Mouse (Mus musculus): Measurements from ENCODE around the gene Steap3. TPM values are rescaled to one million over a fixed set of nuclear protein-coding genes. Genes with fewer than 3 reads are reported as not detected.
A peak's percentile ranks its signal among the peaks of the same experiment; 100 is the strongest.

The Steap3 gene
- polyA plus RNA-seq, 1 experiment from 2014 or later = 4.6 TPM

DNA sequence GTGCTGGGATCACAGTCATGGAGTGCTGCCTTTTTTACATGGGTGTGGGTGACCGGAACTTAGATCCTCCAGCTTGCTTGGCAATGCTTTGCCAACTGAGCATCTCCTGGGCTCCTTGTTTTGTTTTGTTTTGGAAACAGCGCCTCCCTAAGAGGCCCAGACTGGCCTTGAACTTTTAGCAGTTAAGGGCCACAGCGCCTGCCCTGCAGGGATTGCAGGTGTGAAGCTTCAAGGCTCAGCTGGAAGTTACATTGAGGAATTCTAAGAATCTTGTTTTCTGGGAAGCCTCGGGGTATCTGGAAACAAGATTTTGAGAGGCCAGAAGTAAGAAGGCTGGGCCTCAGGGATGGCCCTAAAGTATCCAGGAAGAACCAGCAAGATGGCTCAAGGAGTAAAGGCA, 6.0 kb downstream of the Steap3 start:
- Histone ChIP-seq H3K4me3 (replicated peaks; ENCODE audit: low read depth, low read length) (no peak overlapping the region), H3K4me1 (replicated peaks; ENCODE audit: insufficient read depth, low read length) (no peaks in the 10 kb centered on the region), H3K36me3 (ENCODE audit: insufficient read depth, low read length) (no peaks in the 10 kb centered on the region), H3K4me2 (ENCODE audit: low read length) (no peak overlapping the region), H3K27me3 (ENCODE audit: insufficient read depth, low read length) (no peaks in the 10 kb centered on the region), H3K9ac (ENCODE audit: low read depth, low read length) (no peak overlapping the region), H3K27ac (no peak overlapping the region), H3K9me3 (replicated peaks; ENCODE audit: low read length) (no peaks in the 10 kb centered on the region)
- DNase-seq (ENCODE audit: low spot score) = peak; percentile 27
- no peak for ATAC-seq (replicated peaks; ENCODE audit: low FRiP score, low read depth)
- no peak for TF ChIP-seq CTCF (IDR thresholded peaks at IDR 0.05; ENCODE audit: low read depth)
- WGBS = 61% methylated on average over 4 of the region's 4 CpGs

DNA sequence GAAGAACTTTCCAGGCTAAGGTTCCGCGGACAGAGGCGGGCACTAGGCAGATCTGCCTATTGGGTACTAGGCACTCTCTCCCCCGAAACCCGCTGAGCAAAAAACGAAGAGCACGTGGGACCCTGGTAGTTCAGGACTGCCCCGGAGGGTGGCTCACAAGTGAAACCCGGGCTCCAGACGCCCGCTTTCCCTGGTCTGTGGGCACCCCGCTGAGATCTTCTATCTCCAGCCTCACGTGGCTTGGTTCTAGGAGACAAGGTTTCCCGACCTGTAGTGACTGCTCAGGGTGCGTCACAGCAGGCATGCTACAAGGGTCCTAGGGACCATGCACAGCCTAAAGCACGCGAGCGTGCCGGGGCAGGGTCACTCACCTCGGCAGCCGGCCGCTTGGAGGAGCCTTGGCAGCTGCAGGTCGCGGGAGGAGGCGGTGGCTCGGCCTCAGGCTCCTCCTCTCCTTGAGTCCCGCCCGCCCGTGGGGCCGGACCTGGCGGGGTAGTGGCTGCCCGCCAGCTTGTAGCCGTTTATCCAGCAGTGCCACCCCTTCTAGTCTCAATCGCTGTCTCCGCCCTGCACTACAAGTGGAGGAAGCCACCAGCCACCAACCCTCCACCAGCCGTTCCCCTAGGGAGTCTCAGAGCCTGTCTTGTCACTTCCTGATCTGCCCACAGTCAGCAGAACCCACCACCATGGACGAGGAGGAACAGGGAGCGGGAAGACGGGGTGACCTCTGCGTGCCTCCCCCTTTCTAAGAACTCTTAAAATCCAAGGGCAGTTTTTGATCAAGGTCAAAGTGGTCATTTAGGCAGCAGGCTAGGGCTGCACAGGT, 7.4 kb downstream of the Steap3 start:
- DNase-seq (ENCODE audit: low spot score) = peak; percentile 84
- no peaks in the 10 kb centered on the region for H3K9me3 ChIP-seq (replicated peaks; ENCODE audit: low read length)
- WGBS = under 1% methylated on average over 38 of the region's 40 CpGs
- no peaks in the 10 kb centered on the region for H3K36me3 ChIP-seq (ENCODE audit: insufficient read depth, low read length)
- peak overlapping the region; percentile 47 for H3K9ac ChIP-seq (ENCODE audit: low read depth, low read length)
- no peaks in the 10 kb centered on the region for H3K27me3 ChIP-seq (ENCODE audit: insufficient read depth, low read length)
- H3K4me2 ChIP-seq (ENCODE audit: low read length) = peak overlapping the region; percentile 90
- H3K4me3 ChIP-seq (replicated peaks; ENCODE audit: low read depth, low read length) = peak overlapping the region; percentile 45
- no peaks in the 10 kb centered on the region for H3K4me1 ChIP-seq (replicated peaks; ENCODE audit: insufficient read depth, low read length)
- peak; percentile 16; the same call in 1 of the 2 replicates for TF ChIP-seq CTCF (IDR thresholded peaks at IDR 0.05; ENCODE audit: low read depth)
- no peak overlapping the region for H3K27ac ChIP-seq
- peak; percentile 90 for ATAC-seq (replicated peaks; ENCODE audit: low FRiP score, low read depth)

DNA sequence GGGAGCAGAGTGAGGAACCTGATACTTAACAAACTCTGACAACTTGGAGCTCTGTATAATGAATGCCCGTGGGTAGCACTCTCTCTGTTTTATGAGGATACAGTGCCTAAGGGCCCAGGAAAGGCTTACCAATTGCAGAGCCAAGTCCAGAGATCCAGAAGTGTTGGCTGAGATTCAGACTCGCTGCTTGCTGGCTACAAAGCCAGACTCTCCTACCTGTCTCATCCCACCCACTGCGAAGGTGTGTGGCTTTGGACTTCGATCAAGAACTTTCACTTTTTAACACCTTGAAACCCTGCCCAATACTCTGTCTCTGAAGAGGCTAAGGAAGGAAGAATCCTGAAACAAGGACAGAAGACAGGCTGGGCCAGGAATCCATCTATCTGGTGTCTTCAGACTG, 9.3 kb downstream of the Steap3 start:
- TF ChIP-seq CTCF (IDR thresholded peaks at IDR 0.05; ENCODE audit: low read depth) = no peak
- Histone ChIP-seq H3K4me1 (replicated peaks; ENCODE audit: insufficient read depth, low read length) (no peaks in the 10 kb centered on the region), H3K27ac (no peak overlapping the region), H3K27me3 (ENCODE audit: insufficient read depth, low read length) (no peaks in the 10 kb centered on the region), H3K9me3 (replicated peaks; ENCODE audit: low read length) (no peaks in the 10 kb centered on the region), H3K36me3 (ENCODE audit: insufficient read depth, low read length) (no peaks in the 10 kb centered on the region), H3K9ac (ENCODE audit: low read depth, low read length) (no peak overlapping the region), H3K4me3 (replicated peaks; ENCODE audit: low read depth, low read length) (no peak overlapping the region), H3K4me2 (ENCODE audit: low read length) (no peak overlapping the region)
- 80% methylated on average over 4 of the region's 4 CpGs for WGBS
- ATAC-seq (replicated peaks; ENCODE audit: low FRiP score, low read depth) = no peak
- no peak for DNase-seq (ENCODE audit: low spot score)

DNA sequence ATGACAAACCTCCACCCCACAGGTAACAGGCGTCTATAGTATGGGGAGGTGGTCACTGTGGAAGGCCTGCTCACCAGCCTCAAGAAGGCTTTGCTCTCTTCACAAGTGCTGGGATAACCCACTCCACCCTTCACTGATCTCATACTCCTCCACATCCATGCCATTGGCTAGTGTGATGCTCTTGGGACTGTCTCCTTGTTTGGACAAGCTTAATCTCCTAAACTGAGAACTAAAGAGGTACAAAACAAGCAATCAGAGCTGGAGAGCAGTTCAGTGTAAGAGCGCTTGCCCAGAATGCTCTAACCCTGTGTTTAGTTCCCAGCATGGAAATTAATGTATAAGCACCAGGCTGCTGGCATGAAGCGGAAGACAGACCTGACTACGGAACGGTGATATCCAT, 11.3 kb downstream of the Steap3 start:
- Histone ChIP-seq H3K4me3 (replicated peaks; ENCODE audit: low read depth, low read length) (no peak overlapping the region), H3K36me3 (ENCODE audit: insufficient read depth, low read length) (no peaks in the 10 kb centered on the region), H3K9me3 (replicated peaks; ENCODE audit: low read length) (no peaks in the 10 kb centered on the region), H3K27me3 (ENCODE audit: insufficient read depth, low read length) (no peaks in the 10 kb centered on the region), H3K9ac (ENCODE audit: low read depth, low read length) (no peak overlapping the region), H3K27ac (no peak overlapping the region), H3K4me1 (replicated peaks; ENCODE audit: insufficient read depth, low read length) (no peaks in the 10 kb centered on the region), H3K4me2 (ENCODE audit: low read length) (no peak overlapping the region)
- DNase-seq (ENCODE audit: low spot score) (no peak), ATAC-seq (replicated peaks; ENCODE audit: low FRiP score, low read depth) (no peak)
- WGBS = 92% methylated on average over 5 of the region's 5 CpGs
- no peak for TF ChIP-seq CTCF (IDR thresholded peaks at IDR 0.05; ENCODE audit: low read depth)

DNA sequence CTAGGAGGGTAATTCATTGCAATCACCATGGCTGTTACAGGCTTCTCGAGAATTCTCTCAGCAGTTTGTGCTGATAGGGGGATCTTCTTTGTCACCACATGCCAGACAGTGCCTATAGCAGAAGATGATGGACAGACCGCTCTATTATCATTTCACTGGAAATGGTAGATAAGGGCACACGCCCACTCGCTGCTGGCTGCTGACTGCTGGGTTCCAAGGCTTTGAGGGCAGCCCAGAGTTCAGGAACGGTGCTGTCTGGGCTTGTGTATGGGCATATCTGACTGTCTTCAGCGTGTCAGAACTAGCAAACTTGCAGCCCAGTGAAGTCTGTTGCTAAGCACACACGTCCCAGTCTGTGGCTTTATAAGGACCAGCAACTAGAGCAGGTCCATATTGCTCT, 13.3 kb downstream of the Steap3 start:
- no peak for TF ChIP-seq CTCF (IDR thresholded peaks at IDR 0.05; ENCODE audit: low read depth)
- no peak for DNase-seq (ENCODE audit: low spot score)
- Histone ChIP-seq H3K4me2 (ENCODE audit: low read length) (no peak overlapping the region), H3K36me3 (ENCODE audit: insufficient read depth, low read length) (no peaks in the 10 kb centered on the region), H3K4me1 (replicated peaks; ENCODE audit: insufficient read depth, low read length) (no peaks in the 10 kb centered on the region), H3K27me3 (ENCODE audit: insufficient read depth, low read length) (no peaks in the 10 kb centered on the region), H3K9ac (ENCODE audit: low read depth, low read length) (no peak overlapping the region), H3K9me3 (replicated peaks; ENCODE audit: low read length) (no peaks in the 10 kb centered on the region), H3K4me3 (replicated peaks; ENCODE audit: low read depth, low read length) (no peak overlapping the region), H3K27ac (no peak overlapping the region)
- ATAC-seq (replicated peaks; ENCODE audit: low FRiP score, low read depth) = no peak
- 81% methylated on average over 7 of the region's 7 CpGs for WGBS

DNA sequence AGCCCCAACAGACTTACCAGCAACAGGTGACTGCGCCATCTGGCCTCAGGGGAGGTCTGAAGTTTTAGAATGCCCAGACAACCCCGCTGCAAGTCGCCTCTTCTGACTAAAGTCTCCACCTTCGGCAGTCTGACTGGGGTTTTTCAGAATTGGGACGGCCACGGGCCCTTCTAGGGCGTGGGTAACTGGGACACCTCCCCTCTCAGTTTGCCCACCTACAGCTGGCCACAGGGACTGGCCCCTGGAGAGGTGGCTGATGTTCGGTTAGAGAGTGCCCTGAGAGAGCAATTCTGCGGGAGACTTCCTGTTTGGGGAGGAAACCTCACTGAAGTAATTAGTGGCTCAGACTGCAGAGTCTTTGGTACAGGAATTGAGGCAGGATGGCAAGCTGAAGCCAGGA, 13.8 kb downstream of the Steap3 start:
- WGBS = 36% methylated on average over 9 of the region's 9 CpGs

More for the DNA sequence above, 13.8 kb downstream of the Steap3 start:
- no peak for TF ChIP-seq CTCF (IDR thresholded peaks at IDR 0.05; ENCODE audit: low read depth)
- DNase-seq (ENCODE audit: low spot score) (no peak), ATAC-seq (replicated peaks; ENCODE audit: low FRiP score, low read depth) (no peak)
- Histone ChIP-seq H3K27ac (no peak overlapping the region), H3K4me2 (ENCODE audit: low read length) (no peak overlapping the region), H3K9ac (ENCODE audit: low read depth, low read length) (0 out of 2 replicates have a peak overlapping the region, but pooled peaks have one; percentile 23), H3K9me3 (replicated peaks; ENCODE audit: low read length) (no peaks in the 10 kb centered on the region), H3K4me3 (replicated peaks; ENCODE audit: low read depth, low read length) (no peak overlapping the region), H3K36me3 (ENCODE audit: insufficient read depth, low read length) (no peaks in the 10 kb centered on the region), H3K4me1 (replicated peaks; ENCODE audit: insufficient read depth, low read length) (no peaks in the 10 kb centered on the region), H3K27me3 (ENCODE audit: insufficient read depth, low read length) (no peaks in the 10 kb centered on the region)

Measured in kidney, postnatal 0 days (tissue).